Mouse (Mus musculus): ENCODE measurements at regions not wholly inside any gene's neighbourhood (a gene's known extent, or its start where the extent isn't known, plus 50 kb on each side); places are given as distances from the start of the nearest gene placed in this dataset.

DNA sequence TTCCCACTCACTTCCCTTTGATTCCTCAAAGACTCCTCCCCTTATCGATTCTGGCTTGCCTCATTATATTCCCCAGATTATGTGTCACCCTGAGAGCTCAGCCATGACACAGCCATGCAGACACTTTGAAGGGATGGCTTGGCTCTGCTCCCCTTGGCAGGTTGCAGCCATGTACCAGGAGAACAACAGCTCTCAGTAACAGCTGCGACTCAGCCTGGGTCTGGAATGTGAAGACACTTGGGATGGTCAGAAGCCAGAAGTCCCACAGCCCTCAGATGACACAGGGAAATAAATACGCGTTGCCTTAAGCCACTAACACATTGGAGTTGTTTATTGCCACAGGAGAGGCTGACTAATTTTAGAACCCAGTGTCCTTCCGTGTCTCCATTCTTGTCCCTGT, 234.4 kb downstream of the Map2k6 start:
- TF ChIP-seq CTCF (IDR thresholded peaks at IDR 0.05) = no peak
- TF ChIP-seq EP300 (IDR thresholded peaks at IDR 0.05) = no peak

All from lung, postnatal 0 days (tissue).